Mouse (Mus musculus) thymus, postnatal 36 days (tissue): ENCODE data around the gene Enc1.

Source experiments
- DNase-seq, 2 experiments: peaks; one replicate each; pipeline ENCODE4 v3.0.0; 2022; ENCODE audit warnings: mixed read lengths in 2 of 2

The Enc1 gene

DNA sequence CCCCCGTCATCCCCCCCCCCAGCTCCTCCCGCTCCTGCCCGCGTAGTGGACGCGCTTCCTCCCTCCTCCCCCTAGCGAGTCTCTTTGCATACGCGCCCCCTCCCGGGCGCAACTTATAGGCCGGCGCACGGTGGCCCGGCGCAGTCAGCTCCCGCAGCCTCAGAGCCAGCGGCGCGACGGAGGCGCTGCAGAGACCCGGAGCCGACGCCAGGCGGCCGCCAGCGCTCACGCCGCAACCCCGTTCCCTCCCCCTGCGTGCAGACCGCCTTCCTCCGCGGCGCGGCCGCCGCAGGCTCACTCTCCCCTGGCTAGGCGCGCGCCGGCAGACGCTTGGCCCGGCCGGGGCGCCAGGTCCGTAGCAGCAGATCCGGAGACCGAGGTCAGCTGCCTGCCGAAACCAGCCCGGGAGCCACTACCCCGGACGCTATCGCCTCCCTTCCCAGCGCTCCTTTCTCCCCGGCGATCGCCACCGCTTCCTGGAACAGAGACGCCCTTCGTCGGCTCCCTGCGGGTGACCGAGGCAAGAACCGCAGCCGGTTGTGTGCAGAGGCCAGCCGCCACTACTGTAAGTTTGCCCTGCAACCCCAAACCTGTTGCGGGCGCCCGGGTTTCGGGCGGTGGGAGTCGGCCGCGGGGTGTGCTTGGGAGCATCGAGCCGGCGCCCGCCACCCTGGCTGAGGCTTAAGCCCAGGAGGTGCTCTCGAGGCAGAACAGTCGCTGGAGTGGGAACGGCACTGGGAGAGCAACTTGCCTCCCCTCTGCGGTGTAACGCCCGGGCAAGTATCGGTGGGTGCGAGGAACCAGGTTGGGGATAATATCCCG is at the start of gene Enc1:
Gene Enc1, plus strand, starts transcription at position 141 of the 822 bp plus-strand sequence.
- DNase-seq, result peak; percentile 94 to 95

DNA sequence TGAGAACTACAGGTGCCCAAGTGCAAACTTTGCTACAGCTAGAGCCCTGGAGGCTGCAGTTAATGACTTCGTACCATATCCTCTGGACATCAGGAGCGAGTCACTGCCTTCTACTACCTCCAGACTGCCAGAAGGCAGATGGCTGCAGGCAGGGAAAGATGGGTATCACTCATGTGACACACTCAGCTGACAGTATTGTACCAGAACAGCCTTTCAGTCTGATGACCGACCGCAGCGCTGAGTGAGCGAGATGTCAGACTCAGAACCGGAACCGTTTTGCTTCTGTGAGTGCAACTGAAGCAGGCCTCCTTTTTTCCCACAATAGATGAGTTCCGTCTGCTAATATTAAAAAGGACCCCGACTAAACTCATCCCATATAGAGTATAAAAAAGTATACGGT is 48.3 kb upstream of the Enc1 start:
- no peak for DNase-seq

- no peak for DNase-seq
Measured at GRCm38 (mm10) chr13:97193420-97193819, 47.5 kb upstream of the Enc1 start.

DNA sequence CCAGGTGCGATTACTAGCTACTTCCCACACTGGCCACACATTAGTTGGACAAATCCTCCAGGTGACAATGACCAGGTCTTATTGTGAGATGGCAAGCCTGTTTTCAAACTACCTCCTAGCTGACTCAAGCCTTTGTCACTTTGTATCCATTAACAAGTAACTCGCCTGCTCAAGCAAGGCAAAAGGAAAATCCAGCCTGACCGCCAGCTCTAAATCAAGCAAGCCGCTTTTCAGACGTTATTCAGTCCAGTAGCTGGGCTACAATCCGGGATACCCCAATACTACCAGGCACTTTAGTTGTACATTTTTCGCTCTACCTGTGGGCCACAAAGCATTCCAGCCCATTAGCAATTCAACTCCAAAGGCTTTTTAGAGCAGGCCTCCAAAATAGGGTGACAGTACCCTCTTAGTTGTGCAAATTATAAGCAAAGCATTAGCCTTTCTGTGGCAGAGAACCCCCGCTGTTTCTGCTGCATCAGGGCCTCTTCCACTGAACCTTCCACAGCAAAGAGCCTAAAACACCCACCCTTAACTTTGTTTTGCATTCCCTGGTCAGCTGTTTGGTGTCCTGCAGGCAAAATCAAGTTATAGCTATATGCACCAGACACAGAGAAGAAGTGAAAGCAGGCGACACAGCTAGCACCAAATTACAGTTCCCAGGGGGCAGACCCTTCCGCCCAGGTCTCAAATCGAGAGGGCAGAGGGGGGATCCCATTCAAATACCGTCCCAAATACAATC is 44.5 kb upstream of the Enc1 start:
- no peak for DNase-seq

GRCm38 (mm10) chr13:97196925-97197218 is 44.0 kb upstream of the Enc1 start:
- no peak for DNase-seq

GRCm38 (mm10) chr13:97197932-97198562 is 42.9 kb upstream of the Enc1 start, which contains the start of gene Hexb:
Gene Hexb, minus strand, starts transcription at chr13:97198357.
- peak; percentile 89 to 92 for DNase-seq

DNA sequence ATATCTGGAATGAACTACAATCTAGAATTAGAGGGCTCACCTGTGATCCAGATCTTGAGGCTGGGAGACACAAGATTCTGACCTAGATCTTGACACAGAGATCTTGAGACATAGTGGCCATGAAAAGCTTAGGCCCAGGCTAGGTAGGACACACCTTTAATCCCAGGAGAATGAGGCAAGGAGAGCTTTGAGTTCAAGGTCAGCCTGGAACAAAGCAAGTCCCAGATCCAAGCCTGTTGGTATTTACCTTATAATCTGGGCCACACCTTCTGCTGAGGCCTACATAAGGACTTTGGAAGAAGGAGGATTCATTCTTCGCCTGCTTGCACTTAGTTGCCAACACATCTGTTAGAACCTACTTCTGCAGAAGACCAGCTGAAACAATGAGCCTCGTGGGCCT is 41.8 kb upstream of the Enc1 start:
- DNase-seq, result no peak

- DNase-seq, result no peak
Measured at GRCm38 (mm10) chr13:97201076-97201475, 39.8 kb upstream of the Enc1 start.

GRCm38 (mm10) chr13:97201896-97202295 is 39.0 kb upstream of the Enc1 start:
- no peak for DNase-seq

DNA sequence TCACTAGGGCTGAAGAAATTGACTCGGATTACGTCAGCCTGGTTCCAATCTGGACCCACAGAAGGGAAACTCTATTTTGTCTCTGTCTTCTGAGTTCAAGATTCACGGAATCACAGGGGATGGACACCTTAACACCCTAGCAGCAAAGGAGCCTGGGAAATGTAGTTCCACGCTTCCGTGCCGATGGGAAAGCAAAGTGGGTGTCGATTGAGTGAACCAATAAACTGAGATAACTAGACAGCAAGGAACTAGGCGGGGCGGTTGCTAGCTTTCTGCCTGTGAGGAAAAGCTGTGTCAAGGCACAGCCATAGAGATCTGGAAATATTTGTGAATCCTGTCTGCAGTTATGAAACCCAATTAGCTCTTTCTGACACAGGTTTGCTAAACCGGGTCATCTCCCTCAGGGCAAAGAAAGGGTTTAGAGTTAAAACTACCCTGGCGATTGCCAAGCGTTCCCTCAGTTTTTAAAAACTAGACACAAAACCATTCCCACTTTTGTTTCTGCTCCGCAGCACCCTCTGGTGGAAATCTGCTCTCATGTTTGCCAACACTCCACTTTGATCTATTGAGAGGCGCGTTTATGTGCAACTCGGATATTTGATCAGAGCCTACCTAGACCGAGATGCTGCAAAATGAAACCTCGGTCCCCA is 35.7 kb upstream of the Enc1 start:
- DNase-seq, result peak; percentile 79 to 82

GRCm38 (mm10) chr13:97206046-97206445 is 34.9 kb upstream of the Enc1 start:
- DNase-seq, result no peak

- no peak for DNase-seq
Measured at GRCm38 (mm10) chr13:97207472-97208111, 33.3 kb upstream of the Enc1 start.

DNA sequence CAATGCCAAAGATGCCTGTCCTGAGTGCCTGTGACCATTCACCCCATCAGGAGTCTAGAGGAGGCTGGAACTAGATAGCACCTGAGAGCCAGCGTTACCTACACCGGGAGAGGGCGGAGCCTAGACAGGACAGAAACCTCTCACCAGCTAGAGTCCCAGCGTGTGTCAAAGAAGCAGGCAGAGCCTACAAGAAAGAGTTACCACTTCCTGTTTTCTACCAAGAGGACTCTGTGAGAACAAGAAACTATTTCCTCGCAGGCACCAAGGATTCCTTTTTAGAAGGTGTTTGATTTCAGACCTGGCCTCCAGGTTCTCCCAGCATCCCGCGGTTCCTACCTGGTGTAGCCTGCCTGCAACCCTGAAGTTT is 32.8 kb upstream of the Enc1 start:
- DNase-seq, result peak; percentile 64 to 81

GRCm38 (mm10) chr13:97208500-97209010 is 32.4 kb upstream of the Enc1 start:
- no peak for DNase-seq

DNA sequence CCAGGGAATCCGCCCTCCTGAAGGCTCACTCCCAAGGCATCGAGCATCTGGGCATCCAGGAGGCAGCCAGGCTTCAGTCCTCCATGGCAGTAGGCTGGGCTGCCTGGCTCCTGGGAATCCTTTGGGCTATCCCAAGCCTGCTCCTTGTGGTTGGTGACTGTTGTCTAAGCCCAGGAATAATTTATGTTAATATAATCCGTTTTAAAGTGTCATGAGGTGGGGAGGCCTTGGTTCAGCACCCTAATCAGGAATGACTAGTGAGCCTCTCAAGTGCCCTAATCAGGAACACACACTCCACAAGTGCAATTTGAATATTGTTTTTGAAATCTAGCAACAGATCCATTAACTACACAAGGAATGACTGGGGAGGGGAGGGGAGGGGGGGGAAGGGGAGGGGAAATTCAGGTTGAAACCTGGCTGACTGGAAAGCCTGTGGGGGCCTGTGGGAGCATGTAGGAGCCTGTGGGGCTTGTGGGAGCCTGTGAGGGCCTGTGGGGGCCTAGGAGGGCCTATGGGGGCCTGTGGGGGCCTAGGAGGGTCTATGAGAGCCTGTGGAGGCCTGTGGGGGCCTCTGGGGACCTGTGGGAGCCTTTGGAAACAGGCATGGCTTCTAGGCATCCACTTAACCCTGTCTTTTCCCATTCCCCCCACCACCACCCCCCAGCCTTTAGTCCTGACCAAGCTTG is 26.2 kb upstream of the Enc1 start:
- DNase-seq, result no peak

- DNase-seq, result no peak
Measured at GRCm38 (mm10) chr13:97215563-97215962, 25.3 kb upstream of the Enc1 start.

DNA sequence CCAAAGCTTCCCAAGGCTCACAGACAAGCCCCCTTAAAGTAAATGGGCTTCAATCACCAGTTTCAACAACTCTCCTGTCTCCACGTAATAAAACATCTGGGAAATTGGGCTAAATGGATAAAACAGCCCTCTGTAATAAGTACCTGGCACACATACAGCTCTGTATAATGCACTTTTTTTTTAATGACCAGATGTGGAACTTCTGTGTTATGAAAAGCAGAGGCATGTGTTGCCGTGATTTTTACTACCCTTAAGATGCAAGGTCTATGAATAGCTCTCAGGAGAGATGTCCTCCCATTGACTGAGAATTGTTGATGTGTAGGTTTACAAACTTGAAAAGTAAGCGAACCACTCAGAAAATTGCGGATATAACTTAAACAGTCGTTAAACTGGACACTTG is 24.7 kb upstream of the Enc1 start:
- no peak for DNase-seq

- DNase-seq, result no peak
Measured at GRCm38 (mm10) chr13:97220022-97220421, 20.9 kb upstream of the Enc1 start.

- DNase-seq, result no peak
Measured at GRCm38 (mm10) chr13:97223856-97224255, 17.0 kb upstream of the Enc1 start.

DNA sequence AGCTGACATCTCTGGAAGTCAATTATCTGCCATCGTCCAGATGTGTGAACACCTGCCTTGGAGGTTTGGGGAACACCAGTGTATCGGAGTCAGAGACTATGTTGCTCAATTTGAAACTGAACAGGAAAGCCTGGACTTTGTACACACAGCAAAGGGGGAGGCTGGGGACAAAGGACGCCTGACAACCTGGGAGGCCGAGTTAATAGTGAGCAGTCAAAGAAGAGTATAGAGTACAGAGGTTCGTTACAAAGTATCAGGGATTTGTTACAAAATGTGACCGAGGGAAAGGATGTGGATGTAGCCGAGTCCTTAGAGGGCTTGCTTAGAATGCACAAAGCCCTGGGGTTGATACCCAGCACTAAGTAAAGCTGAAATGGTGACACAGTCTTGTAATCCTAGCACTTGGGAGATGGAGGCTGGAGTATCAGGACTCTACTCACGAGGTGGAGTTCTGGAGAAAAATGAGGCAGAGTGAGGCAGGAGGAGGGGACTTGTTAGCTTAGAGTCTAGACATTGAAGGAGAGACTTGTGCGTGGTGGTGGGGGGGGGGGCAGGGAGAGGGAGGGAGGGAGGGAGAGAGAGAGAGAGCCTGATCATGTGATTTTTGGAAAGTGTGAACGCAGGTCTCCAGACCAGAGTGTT is 16.4 kb upstream of the Enc1 start:
- no peak for DNase-seq

GRCm38 (mm10) chr13:97225130-97225529 is 15.8 kb upstream of the Enc1 start:
- no peak for DNase-seq

- DNase-seq, result no peak
Measured at GRCm38 (mm10) chr13:97227795-97228194, 13.1 kb upstream of the Enc1 start.
